In genomic region chr16:33561308-33562009, GRCm38 (mm10) we compare ENCODE assay signal across 24 mouse cellular contexts. TPM values are rescaled to one million over a fixed set of nuclear protein-coding genes. Genes with fewer than 3 reads are reported as not detected.
DNase-seq lines count a peak whose midpoint lies in the region; ATAC-seq and TF ChIP-seq lines count a peak whose summit lies in the region.
"Had no signal": no experiment of that assay in that cellular context is flagged by ENCODE, and none has a peak within 500 bp of the region (broad histone marks: within the 10 kb centered on the region; RNA-seq: fewer than 3 reads in every experiment).

No protein-coding gene starts in this region.

- intact Hi-C loops in heart, adult 2 months (cut with DNase I): loop anchor here (5.0 kb wide), 2 partner anchors 136 to 236 kb away; no protein-coding TSS in a partner anchor

- TF ChIP-seq EP300 in heart, adult 2 months (IDR thresholded peaks at IDR 0.05; ENCODE audit: insufficient read depth, low read depth, low read length): no peak
- TF ChIP-seq EP300 in stomach, postnatal 0 days (optimal IDR thresholded peaks at IDR 0.05): no peak

- peak; percentile 72 for ATAC-seq in intestine, embryonic 15.5 days
- peak; percentile 60; the same call in 1 of the 2 replicates for ATAC-seq in stomach, postnatal 0 days (ENCODE audit: low FRiP score, low TSS enrichment)
- ATAC-seq: Patski had no signal

- H3K79me2 ChIP-seq in heart, adult 2 months (replicated peaks; ENCODE audit: control insufficient read depth, insufficient read depth, low read length): no peaks in the 10 kb centered on the region
- no peaks in the 10 kb centered on the region for H3K79me2 ChIP-seq in liver, adult 2 months (ENCODE audit: control insufficient read depth, insufficient read depth, low read length)

- H3K27ac ChIP-seq in heart, adult 2 months: peak overlapping the region; percentile 71
- H3K27ac ChIP-seq in liver, adult 2 months (replicated peaks; ENCODE audit: insufficient read depth, low read depth, low read length): no peak overlapping the region
- H3K27ac ChIP-seq in intestine, embryonic 15.5 days: 0 out of 2 replicates have a peak overlapping the region, but pooled peaks have one; percentile 22
- no peak overlapping the region for H3K27ac ChIP-seq in stomach, postnatal 0 days (replicated peaks)
- H3K27ac ChIP-seq: embryonic facial prominence, embryonic 12.5 days; hindbrain, embryonic 12.5 days; liver, embryonic 15.5 days had no signal

- H3K36me3 ChIP-seq in heart, adult 2 months (ENCODE audit: control insufficient read depth, insufficient read depth, low read length): no peaks in the 10 kb centered on the region
- H3K36me3 ChIP-seq in liver, adult 2 months (ENCODE audit: control insufficient read depth, insufficient read depth, low read length): no peaks in the 10 kb centered on the region
- no peaks in the 10 kb centered on the region for H3K36me3 ChIP-seq in intestine, embryonic 15.5 days
- no peaks in the 10 kb centered on the region; the same call in 1 of the 2 replicates for H3K36me3 ChIP-seq in stomach, postnatal 0 days (ENCODE audit: control insufficient read depth, insufficient read depth, low read length)
- H3K36me3 ChIP-seq: embryonic facial prominence, embryonic 12.5 days; hindbrain, embryonic 12.5 days; liver, embryonic 15.5 days; lung, embryonic 15.5 days had no signal

- H3K4me1 ChIP-seq in heart, adult 2 months (ENCODE audit: control insufficient read depth, insufficient read depth, low read length): peaks cover 19% of the 10 kb centered on the region
- peaks cover 2% of the 10 kb centered on the region for H3K4me1 ChIP-seq in liver, adult 2 months (ENCODE audit: control insufficient read depth, insufficient read depth, low read length)
- H3K4me1 ChIP-seq in intestine, embryonic 15.5 days (replicated peaks): peaks cover 31% of the 10 kb centered on the region
- H3K4me1 ChIP-seq in stomach, postnatal 0 days (replicated peaks; ENCODE audit: control insufficient read depth, insufficient read depth): peaks cover 4% of the 10 kb centered on the region; the same call in 1 of the 2 replicates

- no peak for TF ChIP-seq POLR2A in heart, adult 2 months (IDR thresholded peaks at IDR 0.05; ENCODE audit: insufficient read depth, low read depth, low read length)
- TF ChIP-seq POLR2A in liver, adult 2 months (IDR thresholded peaks at IDR 0.05; ENCODE audit: extremely low read depth, insufficient read depth, low read length): no peak

- DNase-seq in heart, adult 2 months: no peak
- no peak for DNase-seq in heart, adult 18-20 months
- DNase-seq in liver, adult 2 months (ENCODE audit: extremely low read depth, low read depth, low spot score): peak; percentile 61
- no peak for DNase-seq in liver
- peak; percentile 53 for DNase-seq in stomach, postnatal 0 days (ENCODE audit: low spot score)
- DNase-seq in urinary bladder, postnatal 10 days (ENCODE audit: low spot score): no peak
- DNase-seq in frontal cortex, postnatal 10 days (ENCODE audit: low spot score in 2 of 2): no peak
- DNase-seq: adrenal gland, adult 2 months; cerebellum, adult 18-20 months; cerebellum, postnatal 14 days; gastrocnemius, postnatal 14 days; heart, postnatal 10 days; lung, postnatal 36 days; spleen, adult 18-20 months; thymus, postnatal 25 days had no signal

- no peaks in the 10 kb centered on the region for H3K27me3 ChIP-seq in heart, adult 2 months (ENCODE audit: control insufficient read depth, insufficient read depth, low read length)
- no peaks in the 10 kb centered on the region for H3K27me3 ChIP-seq in liver, adult 2 months (ENCODE audit: control insufficient read depth, insufficient read depth, low read length)
- H3K27me3 ChIP-seq in intestine, embryonic 15.5 days (replicated peaks): no peaks in the 10 kb centered on the region
- H3K27me3 ChIP-seq in stomach, postnatal 0 days (ENCODE audit: control insufficient read depth, insufficient read depth, low read length): no peaks in the 10 kb centered on the region
- H3K27me3 ChIP-seq: embryonic facial prominence, embryonic 12.5 days; forebrain, embryonic 13.5 days; hindbrain, embryonic 12.5 days; liver, embryonic 15.5 days; lung, embryonic 15.5 days; Patski had no signal

- no peak overlapping the region for H3K4me3 ChIP-seq in heart, adult 2 months
- H3K4me3 ChIP-seq in liver, adult 2 months (ENCODE audit: insufficient read depth, low read depth, low read length): no peak overlapping the region
- no peak overlapping the region for H3K4me3 ChIP-seq in intestine, embryonic 15.5 days (replicated peaks)
- no peak overlapping the region for H3K4me3 ChIP-seq in stomach, postnatal 0 days (ENCODE audit: low read depth, low read length)
- H3K4me3 ChIP-seq: embryonic facial prominence, embryonic 12.5 days; forebrain, embryonic 13.5 days; hindbrain, embryonic 12.5 days; left cerebral cortex, adult 2 months; liver, embryonic 15.5 days; lung, embryonic 15.5 days had no signal

- no peaks in the 10 kb centered on the region for H3K9me3 ChIP-seq in intestine, embryonic 15.5 days
- H3K9me3 ChIP-seq in stomach, postnatal 0 days (ENCODE audit: control insufficient read depth, low read length): no peaks in the 10 kb centered on the region
- H3K9me3 ChIP-seq: embryonic facial prominence, embryonic 12.5 days; forebrain, embryonic 13.5 days; hindbrain, embryonic 12.5 days; liver, embryonic 15.5 days; lung, embryonic 15.5 days had no signal

- TF ChIP-seq CTCF in heart, adult 2 months (IDR thresholded peaks at IDR 0.05): no peak
- TF ChIP-seq CTCF in liver, adult 2 months (IDR thresholded peaks at IDR 0.05; ENCODE audit: low read depth, low read length): no peak
- no peak for TF ChIP-seq CTCF in stomach, postnatal 0 days (IDR thresholded peaks at IDR 0.05; ENCODE audit: low read depth)

- no peak overlapping the region for H3K9ac ChIP-seq in heart, adult 2 months (ENCODE audit: low read depth, low read length)
- no peak overlapping the region for H3K9ac ChIP-seq in liver, adult 2 months (ENCODE audit: low read depth, low read length)
- no peak overlapping the region for H3K9ac ChIP-seq in intestine, embryonic 15.5 days
- H3K9ac ChIP-seq in stomach, postnatal 0 days (ENCODE audit: low read length): no peak overlapping the region
- H3K9ac ChIP-seq: forebrain, embryonic 13.5 days; hindbrain, embryonic 12.5 days; liver, embryonic 15.5 days; lung, embryonic 15.5 days had no signal

- H3K4me2 ChIP-seq in intestine, embryonic 15.5 days (replicated peaks): no peak overlapping the region
- no peak overlapping the region for H3K4me2 ChIP-seq in stomach, postnatal 0 days (replicated peaks; ENCODE audit: low read depth)
- H3K4me2 ChIP-seq: embryonic facial prominence, embryonic 12.5 days; forebrain, embryonic 13.5 days; hindbrain, embryonic 12.5 days; liver, embryonic 15.5 days; lung, embryonic 15.5 days had no signal

- WGBS in heart, adult 2 months: 89% methylated on average over 12 of the region's 12 CpGs
- WGBS in liver, adult 2 months: 70% methylated on average over 12 of the region's 12 CpGs
- 71% methylated on average over 12 of the region's 12 CpGs for WGBS in intestine, embryonic 15.5 days
- 76% methylated on average over 12 of the region's 12 CpGs for WGBS in stomach, postnatal 0 days

RNA-seq across cellular contexts. Expression of gene Slc12a8, which starts 44.3 kb away (rescaled TPM):
- under 1 TPM; 0.31 to 0.45 TPM for total RNA-seq in heart, adult 2 months (2021)
- polyA plus RNA-seq in heart, adult 2 months (2012; rRNA removed): 0.66 and 1.2 TPM in 2 replicates
- under 1 TPM; 0.31 to 0.47 TPM for total RNA-seq in heart, adult 18-20 months (2021)
- 0.09 and 0.20 TPM in 2 replicates for total RNA-seq in liver, adult 2 months (2014; rRNA removed)
- polyA plus RNA-seq in liver, adult 2 months (2012; rRNA removed): 0.29 and 0.32 TPM in 2 replicates
- polyA plus RNA-seq in intestine, embryonic 15.5 days (2015; fragmentation: Nextera tagmentation; extraction: Ambion mirVana): 6.2 and 7.2 TPM in 2 replicates
- polyA plus RNA-seq in stomach, postnatal 0 days (2015; fragmentation: Nextera tagmentation; extraction: Ambion mirVana): 3.0 and 4.0 TPM in 2 replicates
- total RNA-seq: megakaryocyte-erythroid progenitor cell, adult 5-6 weeks had no signal

Comparison
In these comparisons a context has a peak if more than half of its experiments do, and no peak if none do; other contexts are left out.
1. DNase-seq: peak in liver, adult 2 months (single experiment) and stomach, postnatal 0 days (single experiment); none in heart, adult 2 months (0 of 2), heart, adult 18-20 months (0 of 2), liver (single experiment), urinary bladder, postnatal 10 days (single experiment) and frontal cortex, postnatal 10 days (0 of 2).
2. H3K27ac ChIP-seq: peak in heart, adult 2 months (single experiment) and intestine, embryonic 15.5 days (single experiment); none in liver, adult 2 months (single experiment) and stomach, postnatal 0 days (single experiment).